Comparison of ENCODE assay signal across 26 mouse cellular contexts in genomic region chr8:127535846-127536220, GRCm38 (mm10).
DNase-seq lines count a peak whose midpoint lies in the region; ATAC-seq and TF ChIP-seq lines count a peak whose summit lies in the region.
"Had no signal": no experiment of that assay in that cellular context is flagged by ENCODE, and none has a peak within 500 bp of the region (broad histone marks: within the 10 kb centered on the region; RNA-seq: fewer than 3 reads in every experiment).

No protein-coding gene starts in this region.

- intact Hi-C loops in heart, adult 2 months (cut with DNase I), result no loop called here

- peak; percentile 55 for DNase-seq in forebrain, embryonic 14.5 days (ENCODE audit: low spot score)
- DNase-seq in forebrain, postnatal 0 days, result no peak
- no peak for DNase-seq in forebrain, embryonic 10.5 days (ENCODE audit: extremely low spot score, low spot score)
- DNase-seq in midbrain, embryonic 14.5 days, result no peak
- DNase-seq in brain, embryonic 18.5 days (ENCODE audit: low read depth, low spot score), result peak; percentile 56
- DNase-seq in heart, adult 2 months, result no peak
- DNase-seq: adrenal gland, adult 8-10 months; adrenal gland, postnatal 25 days; cerebellum, adult 11-12 months; cerebellum, adult 8-10 months; cerebellum, postnatal 36 days; embryo, embryonic 11 days; gastrocnemius, adult 2 months; gastrocnemius, postnatal 14 days; heart, adult 11 months; heart, postnatal 10 days; heart, postnatal 36 days; kidney, adult 2 months had no signal

- TF ChIP-seq CTCF in forebrain, postnatal 0 days (IDR thresholded peaks at IDR 0.05; ENCODE audit: low read depth), result no peak
- no peak for TF ChIP-seq CTCF in heart, adult 2 months (IDR thresholded peaks at IDR 0.05)

- no peak for TF ChIP-seq EP300 in heart, adult 2 months (IDR thresholded peaks at IDR 0.05; ENCODE audit: insufficient read depth, low read depth, low read length)

- 0 out of 2 replicates have a peak overlapping the region, but pooled peaks have one; percentile 82 for H3K27ac ChIP-seq in forebrain, embryonic 14.5 days (ENCODE audit: low read depth, low read length)
- H3K27ac ChIP-seq in forebrain, embryonic 12.5 days, result no peak overlapping the region
- no peak overlapping the region; the same call in 1 of the 2 replicates for H3K27ac ChIP-seq in forebrain, postnatal 0 days (ENCODE audit: low read depth, low read length)
- H3K27ac ChIP-seq in forebrain, embryonic 10.5 days, result no peak overlapping the region
- peak overlapping the region; percentile 68 for H3K27ac ChIP-seq in midbrain, embryonic 15.5 days
- no peak overlapping the region for H3K27ac ChIP-seq in midbrain, embryonic 14.5 days (replicated peaks; ENCODE audit: low read depth, low read length)
- H3K27ac ChIP-seq in heart, adult 2 months, result no peak overlapping the region
- H3K27ac ChIP-seq: gastrocnemius, adult 2 months; heart, embryonic 15.5 days; hindbrain, embryonic 10.5 days had no signal

- WGBS in forebrain, embryonic 14.5 days, result 15% methylated on average over 1 of the region's 1 CpGs
- 43% methylated on average over 1 of the region's 1 CpGs for WGBS in forebrain, embryonic 12.5 days
- 35% methylated on average over 1 of the region's 1 CpGs for WGBS in forebrain, postnatal 0 days
- 87% methylated on average over 1 of the region's 1 CpGs for WGBS in forebrain, embryonic 10.5 days
- WGBS in midbrain, embryonic 15.5 days, result 57% methylated on average over 1 of the region's 1 CpGs
- 59% methylated on average over 1 of the region's 1 CpGs for WGBS in midbrain, embryonic 14.5 days
- WGBS in heart, adult 2 months, result 97% methylated on average over 1 of the region's 1 CpGs

- H3K4me3 ChIP-seq in forebrain, embryonic 14.5 days (ENCODE audit: low read depth, low read length), result no peak overlapping the region
- H3K4me3 ChIP-seq in forebrain, embryonic 12.5 days (replicated peaks), result no peak overlapping the region
- H3K4me3 ChIP-seq in forebrain, postnatal 0 days (ENCODE audit: low read depth, low read length), result no peak overlapping the region
- H3K4me3 ChIP-seq in forebrain, embryonic 10.5 days, result no peak overlapping the region
- no peak overlapping the region for H3K4me3 ChIP-seq in midbrain, embryonic 15.5 days
- no peak overlapping the region for H3K4me3 ChIP-seq in midbrain, embryonic 14.5 days (replicated peaks; ENCODE audit: low read depth, low read length)
- H3K4me3 ChIP-seq in heart, adult 2 months, result no peak overlapping the region
- H3K4me3 ChIP-seq: gastrocnemius, adult 2 months; heart, embryonic 12.5 days; heart, embryonic 15.5 days; hindbrain, embryonic 10.5 days; hindbrain, embryonic 15.5 days had no signal

- no peaks in the 10 kb centered on the region for H3K79me2 ChIP-seq in heart, adult 2 months (replicated peaks; ENCODE audit: control insufficient read depth, insufficient read depth, low read length)

- no peak overlapping the region; the same call in 1 of the 2 replicates for H3K4me2 ChIP-seq in forebrain, embryonic 14.5 days (ENCODE audit: low read length)
- no peak overlapping the region for H3K4me2 ChIP-seq in forebrain, embryonic 12.5 days
- 0 out of 2 replicates have a peak overlapping the region, but pooled peaks have one; percentile 22 for H3K4me2 ChIP-seq in forebrain, postnatal 0 days (ENCODE audit: low read depth)
- H3K4me2 ChIP-seq in midbrain, embryonic 15.5 days, result no peak overlapping the region
- no peak overlapping the region for H3K4me2 ChIP-seq in midbrain, embryonic 14.5 days (ENCODE audit: low read length)
- H3K4me2 ChIP-seq: heart, embryonic 12.5 days; heart, embryonic 15.5 days; hindbrain, embryonic 15.5 days had no signal

- no peak for TF ChIP-seq POLR2A in heart, adult 2 months (IDR thresholded peaks at IDR 0.05; ENCODE audit: insufficient read depth, low read depth, low read length)

- H3K27me3 ChIP-seq in forebrain, embryonic 14.5 days (replicated peaks; ENCODE audit: control insufficient read depth, insufficient read depth, low read length), result no peaks in the 10 kb centered on the region
- no peaks in the 10 kb centered on the region for H3K27me3 ChIP-seq in forebrain, embryonic 12.5 days
- no peaks in the 10 kb centered on the region for H3K27me3 ChIP-seq in forebrain, postnatal 0 days (ENCODE audit: insufficient read depth, low read length)
- H3K27me3 ChIP-seq in forebrain, embryonic 10.5 days (ENCODE audit: poor library complexity, severe bottlenecking), result no peaks in the 10 kb centered on the region
- H3K27me3 ChIP-seq in midbrain, embryonic 15.5 days (replicated peaks), result no peaks in the 10 kb centered on the region
- no peaks in the 10 kb centered on the region for H3K27me3 ChIP-seq in midbrain, embryonic 14.5 days (ENCODE audit: control insufficient read depth, insufficient read depth, low read length)
- no peaks in the 10 kb centered on the region for H3K27me3 ChIP-seq in heart, adult 2 months (ENCODE audit: control insufficient read depth, insufficient read depth, low read length)
- H3K27me3 ChIP-seq: heart, embryonic 12.5 days; heart, embryonic 15.5 days; hindbrain, embryonic 15.5 days had no signal

- no peak overlapping the region for H3K9ac ChIP-seq in forebrain, embryonic 14.5 days (ENCODE audit: low read length)
- no peak overlapping the region for H3K9ac ChIP-seq in forebrain, embryonic 12.5 days
- H3K9ac ChIP-seq in forebrain, postnatal 0 days, result no peak overlapping the region
- no peak overlapping the region for H3K9ac ChIP-seq in midbrain, embryonic 15.5 days
- H3K9ac ChIP-seq in midbrain, embryonic 14.5 days (replicated peaks; ENCODE audit: low read length), result no peak overlapping the region
- H3K9ac ChIP-seq in heart, adult 2 months (ENCODE audit: low read depth, low read length), result no peak overlapping the region
- H3K9ac ChIP-seq: heart, embryonic 12.5 days; heart, embryonic 15.5 days; hindbrain, embryonic 15.5 days had no signal

- H3K9me3 ChIP-seq in forebrain, embryonic 14.5 days (replicated peaks; ENCODE audit: control insufficient read depth, low read length), result no peaks in the 10 kb centered on the region
- H3K9me3 ChIP-seq in forebrain, embryonic 12.5 days, result no peaks in the 10 kb centered on the region
- H3K9me3 ChIP-seq in forebrain, postnatal 0 days (ENCODE audit: low read length), result no peaks in the 10 kb centered on the region
- H3K9me3 ChIP-seq in forebrain, embryonic 10.5 days, result no peaks in the 10 kb centered on the region
- no peaks in the 10 kb centered on the region for H3K9me3 ChIP-seq in midbrain, embryonic 15.5 days
- no peaks in the 10 kb centered on the region for H3K9me3 ChIP-seq in midbrain, embryonic 14.5 days (ENCODE audit: control insufficient read depth, low read length)
- H3K9me3 ChIP-seq: heart, embryonic 12.5 days; heart, embryonic 15.5 days; hindbrain, embryonic 10.5 days; hindbrain, embryonic 15.5 days had no signal

- H3K4me1 ChIP-seq in forebrain, embryonic 14.5 days (ENCODE audit: control insufficient read depth, insufficient read depth, low read length), result peaks cover 16% of the 10 kb centered on the region
- H3K4me1 ChIP-seq in forebrain, embryonic 12.5 days, result peaks cover 21% of the 10 kb centered on the region
- H3K4me1 ChIP-seq in forebrain, postnatal 0 days (ENCODE audit: insufficient read depth), result peaks cover 9% of the 10 kb centered on the region; the same call in 1 of the 2 replicates
- H3K4me1 ChIP-seq in forebrain, embryonic 10.5 days, result 0 out of 2 replicates have a peak, but pooled peaks cover 5% of the 10 kb centered on the region
- peaks cover 16% of the 10 kb centered on the region for H3K4me1 ChIP-seq in midbrain, embryonic 15.5 days
- H3K4me1 ChIP-seq in midbrain, embryonic 14.5 days (ENCODE audit: control insufficient read depth, insufficient read depth, low read length), result peaks cover 12% of the 10 kb centered on the region
- no peaks in the 10 kb centered on the region for H3K4me1 ChIP-seq in heart, adult 2 months (ENCODE audit: control insufficient read depth, insufficient read depth, low read length)
- H3K4me1 ChIP-seq: heart, embryonic 15.5 days had no signal

- no peaks in the 10 kb centered on the region for H3K36me3 ChIP-seq in forebrain, embryonic 14.5 days (ENCODE audit: control insufficient read depth, insufficient read depth, low read length)
- no peaks in the 10 kb centered on the region for H3K36me3 ChIP-seq in forebrain, embryonic 12.5 days (replicated peaks)
- H3K36me3 ChIP-seq in forebrain, postnatal 0 days (ENCODE audit: insufficient read depth), result no peaks in the 10 kb centered on the region
- H3K36me3 ChIP-seq in forebrain, embryonic 10.5 days (replicated peaks), result no peaks in the 10 kb centered on the region
- H3K36me3 ChIP-seq in midbrain, embryonic 15.5 days (replicated peaks), result no peaks in the 10 kb centered on the region
- no peaks in the 10 kb centered on the region for H3K36me3 ChIP-seq in midbrain, embryonic 14.5 days (ENCODE audit: control insufficient read depth, insufficient read depth, low read length)
- H3K36me3 ChIP-seq in heart, adult 2 months (ENCODE audit: control insufficient read depth, insufficient read depth, low read length), result no peaks in the 10 kb centered on the region
- H3K36me3 ChIP-seq: heart, embryonic 12.5 days; heart, embryonic 15.5 days; hindbrain, embryonic 10.5 days; hindbrain, embryonic 15.5 days had no signal

- ATAC-seq in forebrain, embryonic 14.5 days, result 0 out of 2 replicates have a peak, but pooled peaks have one; percentile 49
- ATAC-seq in forebrain, embryonic 12.5 days (ENCODE audit: low FRiP score), result no peak
- ATAC-seq in forebrain, postnatal 0 days, result peak; percentile 50
- no peak; the same call in 1 of the 2 replicates for ATAC-seq in midbrain, embryonic 15.5 days (replicated peaks)
- ATAC-seq in midbrain, embryonic 14.5 days (ENCODE audit: low FRiP score, low TSS enrichment), result no peak
- ATAC-seq: activated CD4-positive, CD25-positive, alpha-beta regulatory T cell, adult 4 months; intestine, postnatal 0 days had no signal

Comparison
In these comparisons a context has a peak if more than half of its experiments do, and no peak if none do; other contexts are left out.
1. ATAC-seq: peak in forebrain, embryonic 14.5 days (single experiment) and forebrain, postnatal 0 days (single experiment); none in forebrain, embryonic 12.5 days (single experiment), midbrain, embryonic 15.5 days (single experiment) and midbrain, embryonic 14.5 days (single experiment).
2. DNase-seq: peak in forebrain, embryonic 14.5 days (single experiment) and brain, embryonic 18.5 days (single experiment); none in forebrain, postnatal 0 days (single experiment), forebrain, embryonic 10.5 days (single experiment), midbrain, embryonic 14.5 days (single experiment) and heart, adult 2 months (0 of 2).
3. H3K27ac ChIP-seq: peak in forebrain, embryonic 14.5 days (single experiment) and midbrain, embryonic 15.5 days (single experiment); none in forebrain, embryonic 12.5 days (single experiment), forebrain, postnatal 0 days (single experiment), forebrain, embryonic 10.5 days (single experiment), midbrain, embryonic 14.5 days (single experiment) and heart, adult 2 months (single experiment).